Mouse (Mus musculus) urinary bladder, postnatal 14 days (tissue): ENCODE data around the gene Mettl2.

Experiments
- DNase-seq: peaks from one replicate; pipeline ENCODE4 v3.0.0; 2021; ENCODE audit warnings: low spot score

Gene Mettl2

GRCm38 (mm10) chr11:105153068-105153833 is 27.0 kb downstream of the Mettl2 start:
- DNase-seq, result peak; percentile 11

GRCm38 (mm10) chr11:105155915-105156314 is 29.7 kb downstream of the Mettl2 start:
- DNase-seq, result no peak

GRCm38 (mm10) chr11:105156748-105157267 is 30.6 kb downstream of the Mettl2 start:
- DNase-seq, result no peak

GRCm38 (mm10) chr11:105158047-105158446 is 31.8 kb downstream of the Mettl2 start:
- DNase-seq, result no peak

GRCm38 (mm10) chr11:105159673-105160360 is 33.6 kb downstream of the Mettl2 start:
- DNase-seq, result no peak

GRCm38 (mm10) chr11:105161411-105161810 is 35.2 kb downstream of the Mettl2 start:
- no peak for DNase-seq

GRCm38 (mm10) chr11:105164516-105165510 is 38.6 kb downstream of the Mettl2 start:
- DNase-seq, result no peak

- DNase-seq, result no peak
These were observed 40.6 kb downstream of the Mettl2 start for GRCm38 (mm10) chr11:105166780-105167179.

GRCm38 (mm10) chr11:105178516-105178915 is 52.3 kb downstream of the Mettl2 start, which contains the start of gene Tlk2:
Gene Tlk2 (plus strand): TSS chr11:105178807.
- DNase-seq, result no peak

GRCm38 (mm10) chr11:105179523-105179922 is 53.3 kb downstream of the Mettl2 start:
- no peak for DNase-seq

GRCm38 (mm10) chr11:105180471-105181091 is 54.4 kb downstream of the Mettl2 start:
- peak; percentile 23 for DNase-seq

GRCm38 (mm10) chr11:105181126-105181637 is 55.0 kb downstream of the Mettl2 start:
- DNase-seq, result peak; percentile 92

- peak; percentile 42 for DNase-seq
These were observed 55.6 kb downstream of the Mettl2 start for GRCm38 (mm10) chr11:105181689-105182460.

- no peak for DNase-seq
These were observed 56.2 kb downstream of the Mettl2 start for GRCm38 (mm10) chr11:105182461-105182855.

- DNase-seq, result no peak
These were observed 58.5 kb downstream of the Mettl2 start for GRCm38 (mm10) chr11:105184678-105185077.
